Mouse (Mus musculus) lung, postnatal 0 days (tissue): Measurements from ENCODE around the gene Myadml2.

ENCODE experiments used
- CTCF ChIP-seq: IDR thresholded peaks from 2 replicates; pipeline ENCODE4 v1.5.1; 2016; ENCODE audit warnings: antibody characterized with exemption, mild to moderate bottlenecking
- EP300 ChIP-seq: IDR thresholded peaks from 2 replicates; pipeline ENCODE4 v1.6.1; 2016; ENCODE audit warnings: antibody characterized with exemption, mild to moderate bottlenecking, control low read depth

DNA sequence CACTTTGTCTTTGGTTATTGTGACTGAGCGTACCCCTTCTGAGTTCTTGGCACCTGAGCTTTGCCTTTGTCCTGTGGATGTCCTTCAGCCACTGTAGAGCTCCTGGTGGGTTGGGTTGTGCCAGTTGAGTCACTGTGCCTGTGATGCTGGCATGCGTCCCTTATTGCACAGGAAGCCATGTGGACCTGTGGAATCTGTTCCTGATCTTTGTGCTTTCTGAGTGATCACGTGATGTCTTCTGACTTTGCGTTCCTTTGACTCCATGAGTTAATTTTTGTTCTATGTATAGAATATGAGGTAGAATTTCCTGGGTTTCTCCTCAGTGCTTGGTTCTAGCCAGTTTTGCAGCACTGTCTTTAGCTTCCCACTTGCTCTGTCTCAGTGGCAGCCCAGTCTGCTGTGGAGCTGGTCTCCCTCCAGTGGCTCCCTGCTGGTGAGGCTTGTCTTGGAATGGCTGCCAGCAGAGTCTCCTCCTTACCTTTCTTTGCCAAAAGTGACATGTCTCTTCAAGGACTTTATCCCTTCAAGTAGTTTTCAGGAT is 44.6 kb upstream of the Myadml2 start:
- TF ChIP-seq CTCF: peak; percentile 32
- TF ChIP-seq EP300: no peak
